Mouse (Mus musculus) lung, adult 2 months (tissue): ENCODE data around the gene Nostrin. TPM values are rescaled to one million over a fixed set of nuclear protein-coding genes. Genes with fewer than 3 reads are reported as not detected.

Source experiments
- DNase-seq: peaks from one replicate; pipeline ENCODE4 v3.0.0; 2022
- H3K4me1 ChIP-seq: fragments of 200-500 bp; 2 replicates; pipeline ENCODE4 v1.6.1; 2011; ENCODE audit warnings: low read length; ENCODE audit not compliant: control insufficient read depth, insufficient read depth
- H3K4me3 ChIP-seq: fragments of 200-500 bp; replicated peaks from 2 replicates; pipeline ENCODE3; 2011; ENCODE audit warnings: low read depth, mild to moderate bottlenecking, control low read depth, low read length; ENCODE audit errors: extremely low read depth
- CTCF ChIP-seq: fragments of 200-500 bp; IDR thresholded peaks from 2 replicates; pipeline ENCODE4 v1.5.1; 2011; ENCODE audit warnings: mild to moderate bottlenecking, low read length, control low read depth; ENCODE audit not compliant: insufficient read depth
- POLR2A ChIP-seq: fragments of 200-500 bp; IDR thresholded peaks from 2 replicates; pipeline ENCODE4 v1.6.1; 2011; ENCODE audit warnings: low read depth, mild to moderate bottlenecking, control low read depth, low read length, borderline replicate concordance; ENCODE audit errors: extremely low read depth
- WGBS: fragments of 180-500 bp; shearing (Covaris S2); methylation state at CpG from one replicate; pipeline ENCODE4 v1.1.7; 2018; 5-methylcytosine and 5-hydroxymethylcytosine counted together
- polyA plus RNA-seq: library from polyadenylated mRNA; depleted of rRNA; stranded (reverse); fragments of >200 nt; gene quantifications from 2 replicates; pipeline ENCODE4 v1.2.3, GENCODE M21; 2012

Gene Nostrin
- polyA plus RNA-seq, 1 experiment = 24.1 TPM

GRCm38 (mm10) chr2:69149154-69149553 lies 13.6 kb downstream of the Nostrin start:
- no peak for TF ChIP-seq CTCF
- no peak for TF ChIP-seq POLR2A
- WGBS = 57% methylated on average over 10 of the region's 10 CpGs
- no peak for DNase-seq
- Histone ChIP-seq H3K4me3 (no peak overlapping the region), H3K4me1 (peaks cover 4% of the 10 kb centered on the region)

GRCm38 (mm10) chr2:69150841-69151240 lies 15.2 kb downstream of the Nostrin start:
- TF ChIP-seq CTCF (no peak), POLR2A (no peak)
- Histone ChIP-seq H3K4me1 (peaks cover 4% of the 10 kb centered on the region), H3K4me3 (no peak overlapping the region)
- WGBS = 75% methylated on average over 5 of the region's 5 CpGs
- DNase-seq = no peak

GRCm38 (mm10) chr2:69155861-69156260 lies 20.3 kb downstream of the Nostrin start:
- no peak for TF ChIP-seq POLR2A
- TF ChIP-seq CTCF = no peak
- H3K4me1 ChIP-seq = no peaks in the 10 kb centered on the region
- H3K4me3 ChIP-seq = no peak overlapping the region
- DNase-seq = no peak
- WGBS = 41% methylated on average over 3 of the region's 3 CpGs

GRCm38 (mm10) chr2:69156283-69156682 lies 20.7 kb downstream of the Nostrin start:
- no peak for DNase-seq
- 47% methylated on average over 7 of the region's 7 CpGs for WGBS
- H3K4me3 ChIP-seq = no peak overlapping the region
- TF ChIP-seq POLR2A = no peak
- no peak for TF ChIP-seq CTCF
- no peaks in the 10 kb centered on the region for H3K4me1 ChIP-seq

GRCm38 (mm10) chr2:69158907-69159306 lies 23.3 kb downstream of the Nostrin start:
- no peaks in the 10 kb centered on the region for H3K4me1 ChIP-seq
- no peak for DNase-seq
- H3K4me3 ChIP-seq = no peak overlapping the region
- TF ChIP-seq CTCF (no peak), POLR2A (no peak)

- 64% methylated on average over 9 of the region's 9 CpGs for WGBS
- Histone ChIP-seq H3K4me1 (no peaks in the 10 kb centered on the region), H3K4me3 (no peak overlapping the region)
- TF ChIP-seq CTCF = no peak
- no peak for TF ChIP-seq POLR2A
- no peak for DNase-seq
These were observed 34.9 kb downstream of the Nostrin start for GRCm38 (mm10) chr2:69170395-69171077.

GRCm38 (mm10) chr2:69175296-69175695 lies 39.7 kb downstream of the Nostrin start:
- 74% methylated on average over 5 of the region's 5 CpGs for WGBS
- H3K4me1 ChIP-seq = no peaks in the 10 kb centered on the region
- no peak overlapping the region for H3K4me3 ChIP-seq
- no peak for DNase-seq
- TF ChIP-seq POLR2A = no peak

GRCm38 (mm10) chr2:69179721-69180120 lies 44.1 kb downstream of the Nostrin start:
- Histone ChIP-seq H3K4me3 (no peak overlapping the region), H3K4me1 (no peaks in the 10 kb centered on the region)
- 87% methylated on average over 4 of the region's 4 CpGs for WGBS
- DNase-seq = no peak
- TF ChIP-seq POLR2A (no peak), CTCF (no peak)

- Histone ChIP-seq H3K4me3 (no peak overlapping the region), H3K4me1 (no peaks in the 10 kb centered on the region)
- DNase-seq = no peak
- 96% methylated on average over 2 of the region's 2 CpGs for WGBS
- no peak for TF ChIP-seq POLR2A
- no peak for TF ChIP-seq CTCF
These were observed 52.4 kb downstream of the Nostrin start for GRCm38 (mm10) chr2:69187990-69188389.

- no peak for DNase-seq
- TF ChIP-seq CTCF (no peak), POLR2A (no peak)
- 83% methylated on average over 6 of the region's 6 CpGs for WGBS
- Histone ChIP-seq H3K4me1 (no peaks in the 10 kb centered on the region), H3K4me3 (no peak overlapping the region)
These were observed 53.1 kb downstream of the Nostrin start for GRCm38 (mm10) chr2:69188732-69189131.

- H3K4me1 ChIP-seq = no peaks in the 10 kb centered on the region
- WGBS = 83% methylated on average over 4 of the region's 4 CpGs
- TF ChIP-seq POLR2A = no peak
- no peak for TF ChIP-seq CTCF
- H3K4me3 ChIP-seq = no peak overlapping the region
- no peak for DNase-seq
These were observed 53.6 kb downstream of the Nostrin start for GRCm38 (mm10) chr2:69189222-69189621.
